Mouse (Mus musculus): Measurements from ENCODE around the gene Rab11fip4.

The Rab11fip4 gene

GRCm38 (mm10) chr11:79614880-79615279, 23.9 kb downstream of the Rab11fip4 start:
- DNase-seq (ENCODE audit: low read depth, low spot score): no peak

DNA sequence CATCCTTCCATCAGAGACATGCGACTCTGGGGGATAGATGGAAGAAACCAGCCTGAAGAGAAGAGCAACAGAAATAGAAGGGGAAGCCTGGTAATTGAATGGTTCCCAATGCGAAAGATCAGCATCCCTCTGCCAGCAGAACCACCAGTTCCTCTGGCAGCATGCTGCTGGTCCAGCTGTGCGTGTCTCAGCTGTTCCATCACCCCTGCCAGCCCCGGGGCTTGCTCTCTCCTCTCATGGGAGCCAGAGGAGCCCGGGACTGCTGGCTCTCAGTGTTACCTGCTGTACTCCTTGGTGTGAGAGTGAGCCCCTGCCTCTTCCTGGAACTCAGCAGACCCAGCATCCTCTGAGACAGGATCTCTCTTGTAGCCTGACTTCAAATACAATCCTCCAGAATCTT, 24.9 kb downstream of the Rab11fip4 start:
- no peak for DNase-seq (ENCODE audit: low read depth, low spot score)

- no peak for DNase-seq (ENCODE audit: low read depth, low spot score)
Observed at GRCm38 (mm10) chr11:79617991-79618390, 27.0 kb downstream of the Rab11fip4 start.

DNA sequence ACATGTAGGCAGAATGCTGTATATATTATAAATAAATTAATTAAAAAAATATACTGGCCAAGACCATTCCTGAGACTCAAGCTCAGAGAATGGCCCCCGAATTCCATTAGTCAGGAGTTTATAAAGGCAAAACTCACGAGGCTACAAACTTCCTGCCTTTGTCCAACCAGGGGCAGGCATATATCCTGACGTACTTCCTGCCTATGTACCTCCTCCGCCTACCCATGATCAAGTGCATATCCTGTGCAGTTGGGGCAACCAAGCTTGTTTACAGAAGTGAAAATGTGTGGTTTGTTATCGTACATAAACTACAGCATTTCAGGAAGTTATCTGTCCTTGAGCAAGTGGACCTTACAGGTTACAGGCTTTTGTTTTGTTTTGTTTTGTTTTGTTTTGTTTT, 32.0 kb downstream of the Rab11fip4 start:
- no peak for DNase-seq (ENCODE audit: low read depth, low spot score)

GRCm38 (mm10) chr11:79624801-79625302, 33.8 kb downstream of the Rab11fip4 start:
- no peak for DNase-seq (ENCODE audit: low read depth, low spot score)

DNA sequence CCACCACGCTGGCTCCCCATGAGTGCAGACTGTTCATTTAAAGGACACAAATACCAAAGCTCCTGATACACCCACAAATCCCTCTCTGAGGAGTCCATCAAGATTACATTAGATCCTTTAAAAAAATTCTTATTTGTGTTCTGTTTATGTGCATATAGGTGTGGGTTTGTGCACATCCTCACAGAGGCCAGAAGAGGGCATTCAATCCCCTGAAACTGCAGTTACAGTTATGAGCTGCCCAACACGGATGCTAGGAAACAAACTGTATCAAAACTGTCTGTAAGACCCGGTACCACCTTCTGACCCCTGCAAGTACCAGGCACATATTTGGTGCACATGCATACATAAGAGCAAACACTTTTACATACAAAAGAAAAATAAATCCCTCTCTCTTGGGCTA, 37.7 kb downstream of the Rab11fip4 start:
- no peak for DNase-seq (ENCODE audit: low read depth, low spot score)

GRCm38 (mm10) chr11:79629752-79630374, 38.9 kb downstream of the Rab11fip4 start:
- no peak for DNase-seq (ENCODE audit: low read depth, low spot score)

DNA sequence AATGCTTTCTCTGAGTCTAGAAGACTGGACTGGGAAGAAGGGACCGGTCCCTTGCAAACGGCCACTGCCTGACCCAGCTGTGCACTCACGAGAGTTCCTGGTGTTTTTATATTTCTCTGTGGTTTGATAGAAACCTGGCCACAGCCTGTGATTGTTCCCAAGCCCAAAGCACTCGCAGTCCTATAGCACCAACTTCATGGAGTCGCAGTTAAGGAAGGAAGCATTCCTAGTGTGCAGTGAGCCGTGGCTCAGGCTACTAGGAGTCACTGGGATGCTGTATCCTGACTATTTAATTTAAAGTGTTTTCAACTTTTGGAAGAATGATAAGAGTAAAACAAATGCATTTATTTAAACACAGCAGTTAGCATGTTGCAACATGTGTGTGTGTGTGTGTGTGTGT, 39.5 kb downstream of the Rab11fip4 start:
- DNase-seq (ENCODE audit: low read depth, low spot score): no peak

DNA sequence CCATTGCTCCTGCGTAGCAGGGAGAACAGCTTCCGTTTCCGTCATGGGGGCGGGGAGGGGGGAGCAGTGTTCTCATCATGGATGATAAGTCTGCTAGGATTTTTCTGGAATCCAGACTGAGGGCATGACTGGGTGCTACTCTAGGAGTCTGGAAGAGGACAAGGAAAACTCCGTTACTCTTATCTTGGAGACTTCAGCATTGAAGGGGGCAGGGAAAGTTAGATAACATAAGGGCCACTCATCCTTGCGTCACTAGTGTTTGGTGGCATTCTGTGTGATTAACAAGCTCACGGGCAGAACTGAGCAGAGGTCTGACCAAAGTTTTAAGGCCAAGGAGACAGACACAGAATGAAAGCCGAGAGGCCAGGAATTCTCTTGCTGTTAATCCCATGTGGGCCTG, 42.4 kb downstream of the Rab11fip4 start:
- no peak for DNase-seq (ENCODE audit: low read depth, low spot score)

DNA sequence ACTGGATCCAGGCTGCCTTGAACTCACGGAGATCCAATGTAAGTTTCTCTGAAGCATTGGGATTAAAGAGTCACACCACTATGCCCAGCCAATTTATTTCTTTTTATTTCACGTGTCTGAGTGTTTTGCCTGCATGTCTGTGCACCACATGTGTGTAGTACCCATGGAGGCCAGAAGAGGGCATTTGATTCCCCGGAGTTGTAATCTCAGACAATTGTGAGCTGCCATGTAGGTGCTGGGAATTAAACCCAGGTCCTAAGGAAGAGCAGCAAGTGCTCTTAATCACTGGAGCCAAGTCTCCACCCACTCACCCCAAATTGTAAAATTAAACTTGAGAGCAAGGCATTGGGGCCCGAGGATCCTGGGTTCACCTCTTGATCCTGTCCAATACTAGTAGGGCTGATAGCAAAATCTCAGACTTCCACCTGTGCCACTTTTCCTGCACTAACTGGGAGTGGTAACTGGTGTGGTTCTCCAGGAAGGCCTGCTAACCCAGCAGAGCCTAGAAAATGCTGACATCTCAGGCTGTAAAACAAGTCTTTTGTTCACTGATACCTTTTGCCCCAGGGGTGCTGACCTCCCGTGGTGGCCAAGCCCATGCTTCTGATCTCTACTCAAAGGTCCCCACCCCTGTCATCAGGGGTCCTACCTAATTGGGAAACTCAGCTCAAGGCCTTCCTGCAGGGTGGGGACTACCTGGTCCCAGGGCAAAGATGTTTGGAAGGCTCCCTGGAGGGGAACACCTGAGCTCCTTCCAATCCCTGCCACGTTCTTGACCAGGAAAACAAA, 44.8 kb downstream of the Rab11fip4 start:
- DNase-seq (ENCODE audit: low read depth, low spot score): peak; percentile 69

- no peak for DNase-seq (ENCODE audit: low read depth, low spot score)
Observed at GRCm38 (mm10) chr11:79636481-79636880, 45.5 kb downstream of the Rab11fip4 start.

- DNase-seq (ENCODE audit: low read depth, low spot score): no peak
Observed at GRCm38 (mm10) chr11:79638691-79639090, 47.7 kb downstream of the Rab11fip4 start.

DNA sequence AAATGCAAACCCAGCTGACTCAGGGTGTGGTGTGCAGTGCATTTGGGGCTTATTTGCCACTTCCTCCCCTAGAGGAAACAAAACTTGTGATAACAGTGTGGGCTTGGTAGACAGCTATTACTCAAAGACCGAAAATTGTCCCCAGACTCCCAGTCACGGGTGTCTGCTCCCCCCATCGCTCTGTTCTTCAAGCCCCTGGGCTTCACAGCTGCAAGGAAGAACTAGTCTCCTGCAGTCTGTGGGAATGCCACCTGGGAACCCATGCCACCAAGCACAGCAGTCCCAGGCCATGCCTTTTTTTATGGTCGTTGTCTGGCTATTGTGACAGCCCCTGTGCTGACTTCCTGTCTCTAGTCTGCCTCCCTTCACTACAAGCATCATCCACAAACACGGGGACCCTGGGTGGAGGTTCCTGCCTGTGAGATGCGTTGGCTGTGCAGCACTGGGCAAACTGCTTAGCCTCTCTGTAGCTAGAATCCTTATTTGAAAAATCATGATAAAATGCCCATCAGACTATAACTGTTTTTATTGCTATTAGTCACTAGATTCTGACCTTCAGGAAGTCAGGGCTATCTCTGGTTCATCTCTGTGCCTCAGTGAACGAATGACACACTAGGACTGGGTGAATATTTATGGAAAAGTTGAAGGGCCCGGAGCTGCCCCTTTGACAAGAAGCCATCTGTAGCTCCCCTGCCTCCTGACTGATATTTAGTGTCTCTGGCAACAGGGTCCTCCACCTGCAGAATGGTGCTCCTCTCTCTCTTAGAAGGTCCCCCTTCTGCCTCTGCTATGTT, 50.1 kb downstream of the Rab11fip4 start:
- no peak for DNase-seq (ENCODE audit: low read depth, low spot score)

GRCm38 (mm10) chr11:79643730-79644129, 52.7 kb downstream of the Rab11fip4 start:
- no peak for DNase-seq (ENCODE audit: low read depth, low spot score)

DNA sequence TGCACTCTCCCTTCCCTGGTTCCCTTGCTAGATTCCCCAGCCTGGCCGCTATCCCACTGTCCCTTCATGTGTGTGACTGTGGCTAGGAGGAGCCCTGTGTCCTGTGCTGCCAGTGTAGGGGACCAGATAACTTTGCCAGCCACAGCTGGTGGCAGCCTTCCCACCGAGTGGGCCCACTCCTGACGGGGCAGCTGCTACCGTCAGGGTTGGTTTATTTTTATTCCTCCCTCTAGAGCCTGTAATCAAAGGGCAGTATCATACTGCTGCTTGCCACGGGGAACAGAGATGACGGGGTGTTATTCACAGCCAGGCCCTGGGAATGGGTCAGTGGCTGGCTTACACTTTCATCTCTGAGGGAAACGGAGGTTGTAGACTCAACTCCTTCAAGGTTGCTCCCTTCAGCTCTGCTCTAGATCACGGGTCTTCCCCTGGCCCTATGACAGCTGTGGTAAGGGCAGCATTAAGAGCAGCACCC, 53.7 kb downstream of the Rab11fip4 start:
- no peak for DNase-seq (ENCODE audit: low read depth, low spot score)

GRCm38 (mm10) chr11:79646026-79646425, 55.0 kb downstream of the Rab11fip4 start:
- DNase-seq (ENCODE audit: low read depth, low spot score): no peak

GRCm38 (mm10) chr11:79646467-79647070, 55.6 kb downstream of the Rab11fip4 start:
- peak; percentile 55 for DNase-seq (ENCODE audit: low read depth, low spot score)

DNA sequence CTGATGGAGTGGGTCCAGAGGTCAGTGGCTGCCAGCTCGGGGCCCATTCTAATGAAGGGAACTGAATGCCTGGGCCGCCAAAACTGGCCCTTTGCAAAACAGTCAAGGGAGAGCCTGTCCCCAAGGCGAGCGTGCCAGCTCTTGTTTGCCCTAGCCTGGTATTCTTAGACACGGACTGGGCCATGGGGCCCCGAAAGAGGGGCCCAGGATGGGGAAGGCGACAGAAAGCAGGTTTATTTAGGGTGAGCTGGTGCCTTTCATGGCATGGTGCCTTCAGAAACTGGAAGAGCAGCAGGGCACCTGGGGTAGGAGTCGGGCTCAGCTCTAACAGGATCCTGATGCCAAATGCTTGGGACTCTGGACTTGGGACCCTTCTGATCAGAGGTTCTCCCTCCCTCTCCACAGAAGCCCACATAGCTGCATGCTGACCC, 56.1 kb downstream of the Rab11fip4 start:
- no peak for DNase-seq (ENCODE audit: low read depth, low spot score)

GRCm38 (mm10) chr11:79650359-79650835, 59.4 kb downstream of the Rab11fip4 start:
- no peak for DNase-seq (ENCODE audit: low read depth, low spot score)

DNA sequence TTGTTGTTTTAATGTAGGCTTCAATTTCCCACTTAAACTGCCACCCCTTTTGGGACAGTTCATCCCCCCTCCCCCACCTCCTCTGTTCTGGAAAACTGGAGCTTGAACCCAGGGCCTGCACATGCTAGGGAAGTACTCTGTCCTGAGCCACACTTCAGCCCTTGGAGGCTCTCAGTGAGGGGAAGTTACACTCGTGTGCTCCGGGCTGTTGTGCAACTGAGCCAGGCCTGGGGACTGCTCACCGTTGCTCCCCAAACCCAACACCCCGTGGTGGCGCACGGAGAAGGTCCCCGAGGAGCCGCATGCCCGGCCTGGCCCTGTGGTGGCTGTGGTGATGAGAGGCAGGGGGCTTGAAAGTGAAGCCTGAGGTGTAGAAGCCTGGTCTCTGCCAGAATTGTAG, 61.2 kb downstream of the Rab11fip4 start:
- DNase-seq (ENCODE audit: low read depth, low spot score): no peak

GRCm38 (mm10) chr11:79652921-79653575, 62.0 kb downstream of the Rab11fip4 start:
- DNase-seq (ENCODE audit: low read depth, low spot score): no peak

Measured in WW6 (cell line).